Mouse (Mus musculus) kidney, embryonic 16.5 days (tissue): ENCODE measurements at regions not wholly inside any gene's neighbourhood (a gene's known extent, or its start where the extent isn't known, plus 50 kb on each side); places are given as distances from the start of the nearest gene placed in this dataset.

Source experiments
- ATAC-seq: fragments of 200-750 bp; cut with Nextera tagmentation; 2 replicates; pipeline ENCODE4 v1.8.0; 2017; ENCODE audit warnings: moderate TSS enrichment; ENCODE audit not compliant: low FRiP score, low TSS enrichment
- H3K27ac ChIP-seq: fragments of 300-500 bp; sonication (generic); 2 replicates; pipeline ENCODE4 v1.5.1; 2014; ENCODE audit warnings: low read length
- H3K27me3 ChIP-seq: fragments of 300-500 bp; sonication (generic); 2 replicates; pipeline ENCODE4 v1.6.1; 2014; ENCODE audit warnings: low read length, control low read depth, mixed read lengths; ENCODE audit not compliant: insufficient read depth
- H3K36me3 ChIP-seq: fragments of 300-500 bp; sonication (generic); 2 replicates; pipeline ENCODE4 v1.6.1; 2014; ENCODE audit warnings: low read length, control low read depth, mixed read lengths; ENCODE audit not compliant: insufficient read depth
- H3K4me1 ChIP-seq: fragments of 300-500 bp; sonication (generic); 2 replicates; pipeline ENCODE4 v1.6.1; 2014; ENCODE audit warnings: low read length, control low read depth, mixed read lengths; ENCODE audit not compliant: insufficient read depth
- H3K4me2 ChIP-seq: fragments of 300-500 bp; sonication (generic); replicated peaks from 2 replicates; pipeline ENCODE4 v1.6.1; 2014; ENCODE audit warnings: low read depth, low read length
- H3K4me3 ChIP-seq: fragments of 300-500 bp; sonication (generic); 2 replicates; pipeline ENCODE4 v1.5.1; 2014; ENCODE audit warnings: mild to moderate bottlenecking, low read length
- H3K9ac ChIP-seq: fragments of 300-500 bp; sonication (generic); replicated peaks from 2 replicates; pipeline ENCODE4 v1.6.1; 2014; ENCODE audit warnings: low read length
- H3K9me3 ChIP-seq: fragments of 300-500 bp; sonication (generic); 2 replicates; pipeline ENCODE4 v1.6.1; 2016; ENCODE audit warnings: low read length, control low read depth
- WGBS: fragments of 180-500 bp; shearing (Covaris S2); extraction: QIAGEN DNeasy Blood & Tissue Kit; methylation state at CpG from one replicate; pipeline ENCODE4 v1.1.7; 2014; 5-methylcytosine and 5-hydroxymethylcytosine counted together

DNA sequence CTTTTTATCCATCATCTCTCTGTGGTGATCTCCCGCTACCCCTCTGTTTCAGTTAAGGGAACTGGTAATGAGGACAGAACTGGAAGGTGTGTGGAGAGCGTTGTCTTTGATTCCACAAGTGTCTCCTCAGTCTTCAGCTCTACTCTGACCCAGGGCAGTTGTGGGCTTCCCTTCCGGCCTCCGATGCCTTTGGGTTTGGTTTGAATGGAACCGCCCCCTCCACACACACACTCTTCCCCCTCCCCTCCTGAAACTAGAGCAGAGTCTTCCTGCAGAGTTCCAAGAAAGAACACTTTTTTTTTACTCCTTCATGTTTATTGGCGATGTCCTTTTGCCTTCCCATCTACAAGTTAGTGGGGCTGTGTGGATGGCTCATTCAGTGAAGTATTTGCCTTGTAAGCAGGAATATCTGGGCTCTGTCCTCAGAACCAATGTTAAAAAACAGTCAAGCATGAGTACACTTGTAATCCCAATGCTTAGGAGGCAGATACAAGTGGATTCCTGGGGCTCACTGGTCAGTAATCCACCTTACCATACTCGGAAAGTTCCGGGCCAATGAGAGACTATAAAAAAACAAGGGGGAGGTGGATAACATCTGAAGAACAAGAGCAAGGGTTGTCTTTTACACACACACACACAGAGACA is 70.9 kb upstream of the Magi1 start:
- Histone ChIP-seq H3K27me3 (no peaks in the 10 kb centered on the region), H3K36me3 (no peaks in the 10 kb centered on the region), H3K4me1 (peaks cover 8% of the 10 kb centered on the region), H3K27ac (no peak overlapping the region), H3K9ac (no peak overlapping the region), H3K4me2 (peak overlapping the region; percentile 5; the same call in 1 of the 2 replicates), H3K9me3 (no peaks in the 10 kb centered on the region), H3K4me3 (no peak overlapping the region)
- WGBS: 22% methylated on average over 8 of the region's 8 CpGs
- peak; percentile 71; the same call in 1 of the 2 replicates for ATAC-seq

DNA sequence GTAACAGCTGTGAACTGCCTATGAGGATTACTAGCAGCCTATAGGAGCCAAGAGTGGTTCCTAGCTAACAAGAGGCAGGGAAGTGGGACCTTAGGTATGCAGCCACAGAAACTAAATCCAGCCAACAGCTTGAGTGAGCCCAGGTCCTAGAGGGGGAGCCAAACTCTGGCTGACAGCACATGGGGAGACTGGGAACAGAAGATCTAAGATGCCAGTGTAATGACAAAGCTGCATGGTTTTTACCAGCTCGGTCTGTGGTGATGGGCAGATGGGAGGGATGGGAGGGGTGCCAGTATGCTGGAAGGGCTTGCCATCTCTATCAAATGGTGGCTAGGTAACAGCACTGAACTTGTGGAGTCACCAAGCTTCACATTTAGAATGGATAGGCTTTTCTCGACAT is 60.6 kb upstream of the Magi1 start:
- WGBS: 82% methylated on average over 2 of the region's 2 CpGs
- Histone ChIP-seq H3K4me3 (no peak overlapping the region), H3K9me3 (peaks cover 6% of the 10 kb centered on the region), H3K4me2 (no peak overlapping the region), H3K27me3 (no peaks in the 10 kb centered on the region), H3K27ac (no peak overlapping the region), H3K36me3 (no peaks in the 10 kb centered on the region), H3K4me1 (no peaks in the 10 kb centered on the region), H3K9ac (no peak overlapping the region)
- ATAC-seq: no peak

DNA sequence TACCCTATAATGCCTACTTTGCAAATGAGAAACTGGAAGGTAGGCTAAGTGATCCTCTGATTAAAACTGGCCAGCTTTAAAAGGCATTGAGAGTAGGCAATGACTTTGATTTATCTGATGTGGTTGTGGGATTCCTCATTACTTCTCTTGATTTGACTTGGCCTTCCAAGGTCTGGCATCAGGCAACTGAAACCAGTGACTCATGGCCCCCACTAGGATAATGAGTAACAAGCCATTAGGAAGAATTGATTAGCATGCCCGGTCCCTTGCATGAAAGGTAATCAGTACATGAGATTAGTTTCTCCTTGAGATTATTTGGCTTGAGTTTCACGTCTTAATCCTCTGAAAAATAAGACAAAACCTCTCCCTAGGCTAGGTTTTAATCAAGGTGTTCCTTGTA is 56.8 kb upstream of the Magi1 start:
- Histone ChIP-seq H3K9me3 (no peaks in the 10 kb centered on the region), H3K9ac (no peak overlapping the region), H3K4me2 (no peak overlapping the region), H3K4me3 (no peak overlapping the region), H3K27ac (no peak overlapping the region), H3K27me3 (no peaks in the 10 kb centered on the region), H3K36me3 (no peaks in the 10 kb centered on the region), H3K4me1 (0 out of 2 replicates have a peak, but pooled peaks cover 3% of the 10 kb centered on the region)
- WGBS: 63% methylated on average over 2 of the region's 2 CpGs
- ATAC-seq: no peak

DNA sequence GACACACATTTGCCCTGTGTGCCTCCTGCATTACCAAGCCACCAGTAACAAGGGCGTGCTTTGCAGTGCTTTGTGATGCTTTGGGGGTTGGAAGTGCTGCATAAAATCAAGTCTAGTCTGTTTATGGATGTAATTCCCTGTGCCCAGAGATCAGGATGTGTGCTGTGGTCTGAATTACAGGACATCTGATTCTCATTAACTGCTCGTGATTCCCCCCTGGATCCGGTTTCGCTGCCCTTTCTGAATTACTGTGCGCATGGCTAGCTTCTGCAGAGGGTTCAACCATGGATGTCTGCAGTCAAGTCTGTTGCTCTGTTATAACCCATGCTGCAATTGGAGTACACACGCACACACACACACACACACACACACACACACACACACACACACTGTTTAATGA is 52.5 kb upstream of the Magi1 start:
- Histone ChIP-seq H3K9ac (no peak overlapping the region), H3K27me3 (no peaks in the 10 kb centered on the region), H3K9me3 (no peaks in the 10 kb centered on the region), H3K27ac (no peak overlapping the region), H3K4me3 (no peak overlapping the region), H3K36me3 (no peaks in the 10 kb centered on the region), H3K4me1 (0 out of 2 replicates have a peak, but pooled peaks cover 3% of the 10 kb centered on the region), H3K4me2 (no peak overlapping the region)
- peak; percentile 77 for ATAC-seq
- WGBS: 21% methylated on average over 6 of the region's 6 CpGs
